Mouse (Mus musculus) liver, postnatal 0 days (tissue): ENCODE measurements around the gene Fndc5.

Experiments
- CTCF ChIP-seq: sonication (generic); IDR thresholded peaks from 2 replicates; pipeline ENCODE4 v1.5.1; 2016; ENCODE audit warnings: antibody characterized with exemption, low read depth
- EP300 ChIP-seq: IDR thresholded peaks from 2 replicates; pipeline ENCODE4 v1.6.1; 2016; ENCODE audit warnings: antibody characterized with exemption, low read depth, mild to moderate bottlenecking

GRCm38 (mm10) chr4:129144401-129145367, 7.9 kb downstream of the Fndc5 start:
- TF ChIP-seq CTCF (no peak), EP300 (no peak)
